Mouse (Mus musculus) E14TG2a.4 (cell line): Measurements from ENCODE around the gene Cwc27.

Source experiments
- NANOG ChIP-seq: IDR thresholded peaks from 2 replicates; pipeline ENCODE4 v1.6.1; 2014; ENCODE audit warnings: borderline replicate concordance, low read length, mixed read lengths
- POU5F1 ChIP-seq: IDR thresholded peaks from 2 replicates; pipeline ENCODE4 v1.6.1; 2014; ENCODE audit warnings: low read length, borderline replicate concordance

GRCm38 (mm10) chr13:104610210-104611111, 206.5 kb downstream of the Cwc27 start:
- TF ChIP-seq NANOG (no peak), POU5F1 (no peak)
